Mouse (Mus musculus) forebrain, embryonic 14.5 days (tissue): ENCODE measurements around the gene Galr2. TPM values are rescaled to one million over a fixed set of nuclear protein-coding genes. Genes with fewer than 3 reads are reported as not detected.

Source experiments
- ATAC-seq: fragments of 200-750 bp; cut with Nextera tagmentation; 2 replicates; pipeline ENCODE4 v1.8.0; 2017; ENCODE audit warnings: mild to moderate bottlenecking, moderate library complexity
- DNase-seq: peaks from one replicate; pipeline ENCODE4 v3.0.0-alpha.2; 2015; ENCODE audit warnings: low spot score
- H3K27ac ChIP-seq: fragments of 300-500 bp; sonication (generic); 2 replicates; pipeline ENCODE4 v1.5.1; 2014; ENCODE audit warnings: low read depth, mild to moderate bottlenecking, control low read depth, low read length, moderate library complexity
- H3K27me3 ChIP-seq: fragments of 300-500 bp; sonication (generic); replicated peaks from 2 replicates; pipeline ENCODE4 v1.6.1; 2014; ENCODE audit warnings: low read length, control low read depth, mixed read lengths; ENCODE audit not compliant: control insufficient read depth, insufficient read depth
- H3K36me3 ChIP-seq: fragments of 300-500 bp; sonication (generic); 2 replicates; pipeline ENCODE4 v1.6.1; 2014; ENCODE audit warnings: low read length, control low read depth; ENCODE audit not compliant: control insufficient read depth, insufficient read depth
- H3K4me1 ChIP-seq: fragments of 300-500 bp; sonication (generic); 2 replicates; pipeline ENCODE4 v1.6.1; 2014; ENCODE audit warnings: antibody characterized with exemption, low read length, control low read depth; ENCODE audit not compliant: control insufficient read depth, insufficient read depth
- H3K4me2 ChIP-seq: fragments of 300-500 bp; sonication (generic); 2 replicates; pipeline ENCODE4 v1.6.1; 2014; ENCODE audit warnings: mild to moderate bottlenecking, control low read depth, low read length
- H3K4me3 ChIP-seq: fragments of 300-500 bp; sonication (generic); 2 replicates; pipeline ENCODE4 v1.5.1; 2014; ENCODE audit warnings: low read depth, low read length, control low read depth
- H3K9ac ChIP-seq: fragments of 300-500 bp; sonication (generic); 2 replicates; pipeline ENCODE4 v1.6.1; 2014; ENCODE audit warnings: mild to moderate bottlenecking, low read length, control low read depth, moderate library complexity
- H3K9me3 ChIP-seq: fragments of 300-500 bp; sonication (generic); replicated peaks from 2 replicates; pipeline ENCODE4 v1.6.1; 2016; ENCODE audit warnings: low read length, control low read depth, mixed read lengths; ENCODE audit not compliant: control insufficient read depth
- WGBS: fragments of 180-500 bp; shearing (Covaris S2); extraction: QIAGEN DNeasy Blood & Tissue Kit; methylation state at CpG from one replicate; pipeline ENCODE4 v1.1.7; 2014; 5-methylcytosine and 5-hydroxymethylcytosine counted together
- polyA plus RNA-seq: library from polyadenylated mRNA; unstranded; fragments of >200 nt; fragmentation: Nextera tagmentation; extraction: Ambion mirVana; gene quantifications from 2 replicates; pipeline ENCODE4 v1.2.1, GENCODE M21; 2014

Gene Galr2
- polyA plus RNA-seq, 1 experiment from 2014 or later, result 0.09 TPM

DNA sequence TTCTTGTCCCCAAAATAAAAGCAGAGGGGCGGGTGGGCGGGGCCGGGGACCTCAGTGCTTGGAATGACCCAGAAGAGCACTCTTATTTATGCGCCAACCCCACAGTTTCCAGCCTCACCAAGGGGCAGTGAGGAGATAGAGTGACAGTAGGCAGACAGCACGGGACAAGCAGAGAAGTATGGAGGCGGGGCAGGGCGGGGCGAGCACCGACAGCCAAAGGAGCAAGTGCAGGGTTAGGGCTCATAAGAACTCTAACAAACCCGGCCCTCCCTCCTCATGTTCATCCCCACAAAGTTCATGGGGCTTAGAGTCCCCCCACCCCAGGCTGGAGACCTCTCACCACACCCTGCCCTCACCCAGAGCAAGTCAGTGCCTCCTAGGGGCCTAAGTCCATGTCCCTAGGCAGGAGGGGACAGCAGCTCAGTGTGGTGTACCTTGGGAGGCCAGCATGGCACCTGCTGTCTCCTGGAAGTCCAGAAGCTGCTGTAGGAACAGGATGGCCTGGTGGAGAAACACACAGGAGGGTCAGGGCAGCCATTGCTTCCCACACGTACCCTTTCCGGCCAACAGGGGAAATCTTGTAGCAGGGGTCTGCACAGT lies 12.9 kb downstream of the Galr2 start:
- Histone ChIP-seq H3K27me3 (no peaks in the 10 kb centered on the region), H3K4me2 (no peak overlapping the region), H3K27ac (no peak overlapping the region), H3K9me3 (no peaks in the 10 kb centered on the region), H3K36me3 (peaks cover 83% of the 10 kb centered on the region), H3K4me1 (no peaks in the 10 kb centered on the region), H3K4me3 (no peak overlapping the region), H3K9ac (no peak overlapping the region)
- no peak for DNase-seq
- ATAC-seq, result 0 out of 2 replicates have a peak, but pooled peaks have one; percentile 5
- 86% methylated on average over 12 of the region's 12 CpGs for WGBS

GRCm38 (mm10) chr11:116294319-116294718 lies 13.6 kb downstream of the Galr2 start:
- DNase-seq (peak; percentile 81), ATAC-seq (peak; percentile 57)
- Histone ChIP-seq H3K4me1 (no peaks in the 10 kb centered on the region), H3K4me3 (no peak overlapping the region), H3K9ac (no peak overlapping the region), H3K9me3 (no peaks in the 10 kb centered on the region), H3K27ac (no peak overlapping the region), H3K27me3 (no peaks in the 10 kb centered on the region), H3K4me2 (no peak overlapping the region), H3K36me3 (peaks cover 83% of the 10 kb centered on the region)
- 37% methylated on average over 5 of the region's 5 CpGs for WGBS

GRCm38 (mm10) chr11:116296191-116296734 lies 15.5 kb downstream of the Galr2 start:
- no peaks in the 10 kb centered on the region for H3K4me1 ChIP-seq
- no peaks in the 10 kb centered on the region for H3K27me3 ChIP-seq
- no peak overlapping the region for H3K9ac ChIP-seq
- WGBS, result 88% methylated on average over 8 of the region's 8 CpGs
- H3K36me3 ChIP-seq, result peaks cover 84% of the 10 kb centered on the region
- no peaks in the 10 kb centered on the region for H3K9me3 ChIP-seq
- H3K27ac ChIP-seq, result no peak overlapping the region
- DNase-seq (no peak), ATAC-seq (no peak)
- H3K4me2 ChIP-seq, result no peak overlapping the region
- no peak overlapping the region for H3K4me3 ChIP-seq

DNA sequence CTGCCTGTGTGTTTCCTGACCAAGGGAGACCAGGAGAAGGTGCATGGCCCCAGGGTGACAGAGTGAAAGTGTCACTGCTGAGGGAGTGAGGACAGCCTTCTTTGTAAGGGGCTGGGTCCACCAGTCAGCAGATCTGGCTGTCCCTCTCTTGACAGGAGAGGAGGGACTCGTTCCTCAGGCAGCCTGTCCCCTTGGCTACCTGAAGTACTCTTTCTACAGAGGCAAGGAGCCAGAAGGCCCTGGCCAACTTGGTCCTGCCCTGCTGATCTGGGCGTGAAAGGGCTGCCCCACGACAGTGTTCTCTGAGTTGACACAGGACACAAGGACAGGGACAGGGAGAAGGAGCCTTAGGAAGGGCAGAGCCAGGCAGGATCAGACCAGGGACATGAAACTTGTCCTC lies 16.3 kb downstream of the Galr2 start:
- 79% methylated on average over 3 of the region's 3 CpGs for WGBS

DNA sequence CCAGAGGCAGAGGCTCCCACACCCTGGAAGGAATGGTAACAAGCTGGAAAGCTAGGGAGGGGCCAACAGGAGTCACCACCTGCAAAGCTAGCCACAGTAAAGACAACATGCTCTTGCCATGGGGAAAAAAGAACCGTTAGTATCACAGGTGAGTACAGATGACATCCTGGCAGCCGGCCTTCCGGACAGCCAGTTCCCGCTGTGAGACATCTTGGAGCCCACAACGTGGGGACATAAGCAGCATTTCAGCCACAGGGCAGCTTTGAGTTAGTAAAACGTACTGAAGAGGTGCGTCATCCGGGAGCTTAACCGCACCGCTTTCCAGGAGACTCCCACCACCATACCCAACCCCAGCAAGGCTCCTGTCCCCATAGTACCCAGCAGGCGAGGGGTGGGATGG lies 17.5 kb downstream of the Galr2 start:
- no peaks in the 10 kb centered on the region for H3K27me3 ChIP-seq
- H3K36me3 ChIP-seq, result peaks cover 88% of the 10 kb centered on the region
- H3K9me3 ChIP-seq, result no peaks in the 10 kb centered on the region
- DNase-seq (no peak), ATAC-seq (no peak)
- H3K4me2 ChIP-seq, result no peak overlapping the region
- no peaks in the 10 kb centered on the region for H3K4me1 ChIP-seq
- no peak overlapping the region for H3K9ac ChIP-seq
- WGBS, result 87% methylated on average over 11 of the region's 11 CpGs
- no peak overlapping the region for H3K27ac ChIP-seq
- H3K4me3 ChIP-seq, result no peak overlapping the region

More for the DNA sequence above, 16.3 kb downstream of the Galr2 start:
- Histone ChIP-seq H3K4me2 (no peak overlapping the region), H3K4me3 (no peak overlapping the region), H3K36me3 (peaks cover 87% of the 10 kb centered on the region), H3K9ac (no peak overlapping the region), H3K9me3 (no peaks in the 10 kb centered on the region), H3K27ac (no peak overlapping the region), H3K27me3 (no peaks in the 10 kb centered on the region), H3K4me1 (no peaks in the 10 kb centered on the region)
- ATAC-seq (no peak), DNase-seq (no peak)

- peaks cover 90% of the 10 kb centered on the region for H3K36me3 ChIP-seq
- WGBS, result 86% methylated on average over 6 of the region's 6 CpGs
- H3K27ac ChIP-seq, result no peak overlapping the region
- no peaks in the 10 kb centered on the region for H3K9me3 ChIP-seq
- H3K9ac ChIP-seq, result no peak overlapping the region
- H3K4me1 ChIP-seq, result no peaks in the 10 kb centered on the region
- H3K4me3 ChIP-seq, result no peak overlapping the region
- H3K27me3 ChIP-seq, result no peaks in the 10 kb centered on the region
- DNase-seq (no peak), ATAC-seq (no peak)
- no peak overlapping the region for H3K4me2 ChIP-seq
Observed at GRCm38 (mm10) chr11:116298621-116299020, 17.9 kb downstream of the Galr2 start.

DNA sequence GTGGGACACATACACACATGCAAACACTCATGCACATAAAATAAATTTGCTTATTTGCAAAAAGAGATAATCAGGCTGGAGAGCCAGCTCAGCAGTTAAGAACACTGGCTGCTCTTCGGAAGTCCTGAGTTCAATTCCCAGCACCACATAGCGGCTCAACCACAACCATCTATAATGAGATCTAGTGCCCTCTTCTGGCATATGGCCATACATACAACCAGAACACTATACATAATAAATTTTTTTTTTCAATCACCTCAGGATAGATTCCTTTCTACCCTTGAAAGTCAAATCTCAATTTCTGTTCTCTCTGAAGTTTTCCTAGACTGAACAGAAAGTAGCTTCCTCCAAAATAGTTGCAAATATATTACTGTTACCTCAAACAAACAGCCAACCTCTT lies 24.7 kb downstream of the Galr2 start:
- Histone ChIP-seq H3K4me2 (peak overlapping the region; percentile 90), H3K36me3 (peaks cover 47% of the 10 kb centered on the region), H3K4me3 (peak overlapping the region; percentile 74), H3K9ac (no peak overlapping the region; the same call in 1 of the 2 replicates), H3K9me3 (no peaks in the 10 kb centered on the region), H3K27me3 (no peaks in the 10 kb centered on the region), H3K4me1 (peaks cover 9% of the 10 kb centered on the region; the same call in 1 of the 2 replicates), H3K27ac (no peak overlapping the region)
- DNase-seq (no peak), ATAC-seq (no peak)
- 99% methylated on average over 2 of the region's 2 CpGs for WGBS

- Histone ChIP-seq H3K4me1 (peaks cover 9% of the 10 kb centered on the region; the same call in 1 of the 2 replicates), H3K4me2 (peak overlapping the region; percentile 90), H3K27ac (peak overlapping the region; percentile 14; the same call in 1 of the 2 replicates), H3K27me3 (no peaks in the 10 kb centered on the region), H3K36me3 (peaks cover 38% of the 10 kb centered on the region), H3K9ac (peak overlapping the region; percentile 85), H3K4me3 (peak overlapping the region; percentile 74), H3K9me3 (no peaks in the 10 kb centered on the region)
- 2% methylated on average over 50 of the region's 53 CpGs for WGBS
- peak; percentile 96 for ATAC-seq
- peak; percentile 96 for DNase-seq
Observed at GRCm38 (mm10) chr11:116306126-116306982, 25.6 kb downstream of the Galr2 start.
